Mouse (Mus musculus) gastrocnemius, postnatal 10 days (tissue): ENCODE results near the gene Pias4. TPM values are rescaled to one million over a fixed set of nuclear protein-coding genes. Genes with fewer than 3 reads are reported as not detected.
"Not testable (repeated sequence)": the region's sequence is repeated elsewhere in the genome, so short reads cannot be mapped to it uniquely, and the experiment has no call there.

Experiments used
- DNase-seq: peaks from one replicate; pipeline ENCODE4 v3.0.0; 2021; ENCODE audit warnings: mixed read lengths
- total RNA-seq, 2 experiments: library from RNA; stranded (reverse); gene quantifications; 2 replicates each; pipeline ENCODE4 v1.2.3; 2021

The Pias4 gene
- total RNA-seq, 2 experiments from 2014 or later, result 10.7 to 13.8 TPM

GRCm38 (mm10) chr10:81169411-81169900, 1.7 kb upstream of the Pias4 start:
- DNase-seq, result not testable (repeated sequence)

GRCm38 (mm10) chr10:81168521-81169244, 960 bp upstream of the Pias4 start:
- DNase-seq, result peak; percentile 74

GRCm38 (mm10) chr10:81168087-81168431, 336 bp upstream of the Pias4 start:
- no peak for DNase-seq

- DNase-seq, result no peak
These were observed 2.6 kb downstream of the Pias4 start for GRCm38 (mm10) chr10:81165118-81165517.

- DNase-seq, result no peak
These were observed 5.4 kb downstream of the Pias4 start for GRCm38 (mm10) chr10:81162318-81162652.

GRCm38 (mm10) chr10:81161602-81162317, 6.0 kb downstream of the Pias4 start:
- DNase-seq, result no peak

- no peak for DNase-seq
These were observed 13.0 kb downstream of the Pias4 start for GRCm38 (mm10) chr10:81154736-81155135.

GRCm38 (mm10) chr10:81154313-81154712, 13.4 kb downstream of the Pias4 start:
- no peak for DNase-seq

GRCm38 (mm10) chr10:81152609-81153008, 15.1 kb downstream of the Pias4 start:
- no peak for DNase-seq

GRCm38 (mm10) chr10:81151261-81151660, 16.5 kb downstream of the Pias4 start:
- no peak for DNase-seq

GRCm38 (mm10) chr10:81146296-81146695, 21.4 kb downstream of the Pias4 start:
- DNase-seq, result no peak

- DNase-seq, result no peak
These were observed 21.9 kb downstream of the Pias4 start for GRCm38 (mm10) chr10:81145778-81146177.

- no peak for DNase-seq
These were observed 22.4 kb downstream of the Pias4 start for GRCm38 (mm10) chr10:81145307-81145706.

- DNase-seq, result no peak
These were observed 23.1 kb downstream of the Pias4 start for GRCm38 (mm10) chr10:81144667-81145066.

- DNase-seq, result no peak
These were observed 23.8 kb downstream of the Pias4 start for GRCm38 (mm10) chr10:81143845-81144437.

GRCm38 (mm10) chr10:81143157-81143633, 24.5 kb downstream of the Pias4 start:
- no peak for DNase-seq

GRCm38 (mm10) chr10:81142551-81142981, 25.2 kb downstream of the Pias4 start:
- DNase-seq, result no peak

GRCm38 (mm10) chr10:81141455-81142210, 26.1 kb downstream of the Pias4 start:
- DNase-seq, result no peak

- no peak for DNase-seq
These were observed 26.8 kb downstream of the Pias4 start for GRCm38 (mm10) chr10:81140717-81141454.

- no peak for DNase-seq
These were observed 27.7 kb downstream of the Pias4 start for GRCm38 (mm10) chr10:81140005-81140404.

- no peak for DNase-seq
These were observed 28.2 kb downstream of the Pias4 start for GRCm38 (mm10) chr10:81139529-81139846.
